Mouse (Mus musculus) layer of hippocampus, adult 2 months (tissue): ENCODE measurements around the gene Slc44a5. TPM values are rescaled to one million over a fixed set of nuclear protein-coding genes. Genes with fewer than 3 reads are reported as not detected.

Source experiments
- DNase-seq, 2 experiments: peaks; one replicate each; pipeline ENCODE4 v3.0.0; 2022; ENCODE audit warnings: low spot score in 2 of 2
- H3K27ac ChIP-seq: fragments of 200-600 bp; 2 replicates; pipeline ENCODE4 v1.8.1; 2022
- H3K4me3 ChIP-seq: fragments of 200-600 bp; 2 replicates; pipeline ENCODE4 v1.8.1; 2022; ENCODE audit warnings: mild to moderate bottlenecking
- CTCF ChIP-seq: fragments of 200-600 bp; conservative IDR thresholded peaks from 2 replicates; pipeline ENCODE4 v1.8.1; 2022; ENCODE audit warnings: antibody characterized with exemption, mild to moderate bottlenecking, moderate library complexity
- long read RNA-seq, 2 experiments: library from polyadenylated mRNA; stranded (forward); transcript quantifications; one replicate each; pipeline ENCODE4 v2.0.0; 2021; ENCODE audit warnings: borderline mapping rate in 2 of 2
- total RNA-seq, 2 experiments: library from RNA; stranded (reverse); gene quantifications; 2 replicates each; pipeline ENCODE4 v1.2.3; 2021

The Slc44a5 gene
- 10 to 100 TPM; 52.6 to 57.5 TPM for total RNA-seq
- long read RNA-seq, experiment 1, partial matches to known transcripts = 1 of 24 reads
- long read RNA-seq, experiment 1, other reads (novel, unspliced or antisense) = 23 of 24 reads
- long read RNA-seq, experiment 2, full-length matches to known transcripts = 1 of 34 reads
- long read RNA-seq, experiment 2, partial matches to known transcripts = 5 of 34 reads
- long read RNA-seq, experiment 2, other reads (novel, unspliced or antisense) = 28 of 34 reads

DNA sequence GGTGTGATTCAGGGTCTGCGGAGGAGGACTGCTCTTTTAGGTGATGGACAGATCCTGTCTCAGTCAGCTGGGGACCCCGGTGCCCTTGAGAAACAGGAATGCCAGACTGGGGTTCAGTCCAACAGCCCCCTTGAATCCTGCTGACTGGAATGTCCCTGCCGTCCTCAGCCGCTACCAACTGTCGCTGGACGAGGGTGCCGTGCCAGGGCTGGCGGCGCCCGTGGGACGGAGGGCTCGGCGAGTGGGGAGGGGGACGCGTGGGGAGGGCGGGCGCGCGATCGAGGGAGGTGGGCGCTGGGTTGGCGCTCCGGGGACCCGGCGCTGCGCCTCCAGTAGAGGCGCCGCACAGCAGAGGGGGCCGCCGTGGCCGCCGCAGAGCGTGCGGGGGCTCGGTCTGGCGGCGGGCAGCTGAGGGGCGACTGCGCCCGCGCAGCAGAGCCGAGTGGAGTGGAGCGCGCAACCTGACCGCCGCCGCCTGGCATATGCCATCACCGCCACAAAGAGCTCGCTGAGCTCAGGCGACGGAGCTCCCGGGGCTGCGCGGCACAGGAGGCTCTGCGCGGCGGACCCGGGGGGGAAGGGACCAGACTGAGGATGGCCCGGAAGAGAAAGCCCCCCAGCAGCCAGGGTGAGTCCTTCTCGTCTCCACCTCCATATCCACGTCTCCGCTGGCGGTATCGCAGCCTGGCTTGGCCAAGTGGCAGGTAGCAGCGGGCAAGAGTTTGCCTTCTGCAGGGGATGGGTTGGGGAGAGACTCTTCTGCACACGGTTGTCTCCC, at the start of gene Slc44a5:
Gene Slc44a5 (plus strand): TSS at position 266 of the 778 bp plus-strand sequence.
- H3K4me3 ChIP-seq = peak within 1 kb of the TSS; percentile 61
- no peak; the same call in 1 of the 2 replicates for TF ChIP-seq CTCF

DNA sequence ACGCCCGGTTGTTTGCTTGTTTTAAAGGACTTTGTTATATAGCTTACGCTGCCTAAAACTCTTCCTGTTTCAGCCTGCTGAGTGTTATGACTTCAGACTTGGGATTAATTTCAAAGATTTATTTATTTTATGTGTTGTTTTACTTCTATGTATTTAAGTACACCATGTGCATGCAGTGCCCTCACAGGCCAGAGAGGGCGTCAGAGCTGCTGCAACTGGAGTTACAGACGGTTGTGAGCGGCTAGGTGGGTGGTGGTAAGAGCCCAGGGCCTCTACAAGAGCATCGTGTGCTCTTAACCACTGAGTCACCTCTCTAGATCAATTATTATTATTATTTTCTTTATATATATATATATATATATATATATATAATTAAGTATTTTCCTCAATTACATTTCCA, 46.9 kb upstream of the Slc44a5 start:
- no peak overlapping the region for H3K4me3 ChIP-seq
- peak; percentile 18; the same call in 1 of the 2 replicates for TF ChIP-seq CTCF
- H3K27ac ChIP-seq = no peak overlapping the region
- no peak for DNase-seq

More for the DNA sequence above, at the start of gene Slc44a5:
- peak; percentile 35 to 61 for DNase-seq
- peak within 1 kb of the TSS; percentile 92 for H3K27ac ChIP-seq

- Histone ChIP-seq H3K27ac (no peak overlapping the region), H3K4me3 (no peak overlapping the region)
- DNase-seq = no peak
- TF ChIP-seq CTCF = no peak
Observed at GRCm38 (mm10) chr3:153929526-153929925, 43.7 kb upstream of the Slc44a5 start.

- no peak for DNase-seq
- Histone ChIP-seq H3K4me3 (no peak overlapping the region), H3K27ac (no peak overlapping the region)
- no peak for TF ChIP-seq CTCF
Observed at GRCm38 (mm10) chr3:153932461-153932860, 40.8 kb upstream of the Slc44a5 start.

DNA sequence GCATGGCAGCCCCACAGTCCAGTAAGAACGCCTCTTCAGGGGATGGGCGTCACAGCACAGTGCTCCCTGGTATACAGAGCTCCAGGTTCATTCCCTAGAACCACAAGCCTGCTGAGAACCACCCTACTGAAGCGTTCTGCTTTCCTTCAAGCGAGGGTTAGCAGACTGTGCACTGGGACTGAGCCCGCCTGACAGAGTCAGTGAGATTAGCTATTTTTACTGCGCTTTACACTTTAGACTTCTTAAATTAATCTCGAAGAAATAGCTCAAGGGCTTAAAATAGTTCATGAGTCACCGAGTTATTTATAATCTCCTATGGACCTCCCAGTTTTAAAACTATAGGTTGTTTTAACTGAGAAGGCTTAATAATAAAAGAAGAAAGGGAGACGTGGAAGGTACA, 37.4 kb upstream of the Slc44a5 start:
- H3K4me3 ChIP-seq = no peak overlapping the region
- H3K27ac ChIP-seq = no peak overlapping the region
- DNase-seq = no peak
- no peak for TF ChIP-seq CTCF

DNA sequence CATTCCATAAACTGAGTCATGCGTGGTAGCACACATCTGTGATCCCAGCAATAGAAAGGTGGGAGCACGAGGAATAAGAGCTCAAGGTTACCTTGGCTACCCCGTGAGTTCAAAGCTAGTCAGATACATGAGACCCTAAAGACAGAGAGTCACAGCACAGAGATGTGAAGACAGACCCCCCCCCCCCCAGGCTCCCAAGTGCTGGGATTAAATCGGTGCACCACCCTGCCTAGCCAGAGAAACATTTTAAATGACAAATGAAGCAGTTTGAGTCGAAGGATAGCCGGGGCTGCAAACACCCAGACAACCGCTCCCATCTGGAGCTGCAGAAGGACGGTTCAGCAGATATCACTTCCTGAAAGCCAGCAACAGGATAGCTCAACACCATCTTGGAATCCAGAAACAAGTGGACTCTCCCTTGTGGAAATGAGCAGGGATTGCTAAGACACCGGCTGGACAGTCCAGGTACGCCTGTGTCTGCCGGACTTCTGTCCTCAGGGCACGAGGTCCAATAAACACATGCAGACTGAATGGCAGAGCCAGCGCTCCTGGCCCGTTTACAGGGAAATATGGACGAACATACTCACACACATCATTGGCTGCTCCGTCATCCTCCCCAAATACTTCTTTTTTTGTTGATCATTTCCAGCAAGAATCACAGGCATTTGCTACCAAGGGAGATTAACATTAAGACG, 36.0 kb upstream of the Slc44a5 start:
- no peak overlapping the region for H3K4me3 ChIP-seq
- no peak for DNase-seq
- no peak for TF ChIP-seq CTCF
- H3K27ac ChIP-seq = no peak overlapping the region

DNA sequence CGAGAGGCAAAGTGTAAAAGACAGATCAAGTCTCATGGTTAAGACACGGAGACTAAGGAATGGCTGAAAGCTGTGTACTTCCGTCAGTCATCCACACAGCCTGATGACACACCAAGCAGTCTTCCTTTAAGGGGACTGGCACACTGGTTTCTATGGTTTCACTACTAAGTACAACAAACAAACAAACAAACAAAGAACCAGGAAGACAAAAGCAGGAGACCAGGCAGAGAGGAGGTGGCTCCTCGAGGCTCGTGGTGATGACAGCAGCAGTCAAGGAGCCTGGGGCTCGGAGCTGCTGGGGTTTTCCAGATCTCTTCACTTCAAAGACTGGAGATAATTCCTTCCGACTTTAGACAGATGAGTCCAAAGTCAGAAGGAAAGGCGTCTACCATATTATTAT, 33.2 kb upstream of the Slc44a5 start:
- Histone ChIP-seq H3K27ac (no peak overlapping the region), H3K4me3 (no peak overlapping the region)
- DNase-seq = no peak
- TF ChIP-seq CTCF = no peak

DNA sequence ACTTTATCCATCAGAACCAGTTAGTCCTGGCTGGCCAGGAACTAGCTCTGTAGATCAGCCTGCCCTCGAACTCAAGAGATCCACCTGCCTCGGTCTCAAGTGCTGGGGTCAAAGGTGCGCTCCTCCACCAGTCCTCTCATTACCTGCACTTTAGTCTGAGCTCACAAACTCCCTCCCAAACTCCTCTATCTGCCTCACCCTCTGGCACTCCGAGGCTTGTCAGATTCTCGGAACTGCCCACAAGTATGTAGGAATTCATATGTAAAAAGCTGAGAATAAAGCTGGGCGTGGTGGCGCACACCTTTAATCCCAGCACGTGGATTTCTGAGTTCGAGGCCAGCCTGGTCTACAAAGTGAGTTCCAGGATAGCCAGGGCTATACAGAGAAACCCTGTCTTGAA, 32.8 kb upstream of the Slc44a5 start:
- TF ChIP-seq CTCF = no peak
- no peak for DNase-seq
- no peak overlapping the region for H3K4me3 ChIP-seq
- no peak overlapping the region for H3K27ac ChIP-seq

DNA sequence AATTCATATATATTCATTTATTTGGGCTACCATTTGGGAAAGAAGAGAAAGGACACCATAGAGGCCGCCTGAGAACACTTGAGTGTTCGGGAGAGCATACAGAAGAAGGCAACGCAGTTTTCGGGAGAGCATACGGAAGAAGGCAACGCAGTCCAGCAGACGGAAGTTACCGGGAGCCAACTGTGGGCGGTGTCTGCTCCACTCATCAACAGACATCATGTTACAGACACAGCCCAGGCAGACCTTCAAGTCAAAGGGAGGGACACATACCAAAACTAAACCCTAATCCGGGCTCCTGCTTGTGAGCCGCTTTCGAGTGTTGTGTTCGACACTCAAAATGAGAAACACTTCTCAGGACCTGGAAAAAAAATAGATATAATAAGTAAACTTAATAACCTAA, 31.6 kb upstream of the Slc44a5 start:
- no peak for DNase-seq
- Histone ChIP-seq H3K27ac (no peak overlapping the region), H3K4me3 (no peak overlapping the region)
- no peak for TF ChIP-seq CTCF

- Histone ChIP-seq H3K27ac (no peak overlapping the region), H3K4me3 (peak overlapping the region; percentile 62)
- no peak for TF ChIP-seq CTCF
- no peak for DNase-seq
Observed at GRCm38 (mm10) chr3:153943003-153943640, 30.1 kb upstream of the Slc44a5 start.

- peak in 1 of 2 experiments; percentile 18 for DNase-seq
- TF ChIP-seq CTCF = no peak
- Histone ChIP-seq H3K4me3 (peak overlapping the region; percentile 62), H3K27ac (peak overlapping the region; percentile 89)
Observed at GRCm38 (mm10) chr3:153943901-153944334, 29.3 kb upstream of the Slc44a5 start.

- Histone ChIP-seq H3K27ac (peak within 1 kb of the TSS; percentile 89), H3K4me3 (peak within 1 kb of the TSS; percentile 62)
- peak; percentile 92 to 94 for DNase-seq
- TF ChIP-seq CTCF = no peak
Observed at GRCm38 (mm10) chr3:153944335-153944990, 28.8 kb upstream of the Slc44a5 start, which contains the start of gene Acadm. TSS of gene Acadm (minus strand) at chr3:153944632.
